Mouse (Mus musculus) heart, adult 2 months (tissue): Measurements from ENCODE around the gene Gpr180. TPM values are rescaled to one million over a fixed set of nuclear protein-coding genes. Genes with fewer than 3 reads are reported as not detected.
"Not testable (repeated sequence)": the region's sequence is repeated elsewhere in the genome, so short reads cannot be mapped to it uniquely, and the experiment has no call there.

Experiments used
- DNase-seq, 2 experiments: peaks; one replicate each; pipeline ENCODE4 v3.0.0; 2021
- H3K27ac ChIP-seq: fragments of 200-600 bp; 2 replicates; pipeline ENCODE4 v1.8.1; 2022
- H3K27me3 ChIP-seq: fragments of 200-500 bp; 2 replicates; pipeline ENCODE4 v1.6.1; 2012; ENCODE audit warnings: mild to moderate bottlenecking, low read length, inconsistent platforms, mixed read lengths; ENCODE audit not compliant: control insufficient read depth, insufficient read depth
- H3K36me3 ChIP-seq: fragments of 200-500 bp; 2 replicates; pipeline ENCODE4 v1.6.1; 2012; ENCODE audit warnings: low read length, inconsistent platforms; ENCODE audit not compliant: control insufficient read depth, insufficient read depth
- H3K4me1 ChIP-seq: fragments of 200-500 bp; 2 replicates; pipeline ENCODE4 v1.6.1; 2011; ENCODE audit warnings: low read length; ENCODE audit not compliant: control insufficient read depth, insufficient read depth
- H3K4me3 ChIP-seq: fragments of 200-600 bp; 2 replicates; pipeline ENCODE4 v1.8.1; 2022
- H3K79me2 ChIP-seq: fragments of 200-500 bp; replicated peaks from 2 replicates; pipeline ENCODE4 v1.6.1; 2012; ENCODE audit warnings: mild to moderate bottlenecking, inconsistent platforms, low read length, moderate library complexity, mixed read lengths; ENCODE audit not compliant: control insufficient read depth, insufficient read depth
- H3K9ac ChIP-seq: fragments of 200-500 bp; 2 replicates; pipeline ENCODE4 v1.6.1; 2012; ENCODE audit warnings: low read depth, mild to moderate bottlenecking, control low read depth, inconsistent platforms, low read length, mixed read lengths
- CTCF ChIP-seq: fragments of 200-600 bp; IDR thresholded peaks from 2 replicates; pipeline ENCODE4 v1.8.1; 2022; ENCODE audit warnings: antibody characterized with exemption, mild to moderate bottlenecking, moderate library complexity
- EP300 ChIP-seq: fragments of 200-500 bp; IDR thresholded peaks from 2 replicates; pipeline ENCODE4 v1.6.1; 2011; ENCODE audit warnings: low read depth, low read length, control low read depth; ENCODE audit not compliant: insufficient read depth
- POLR2A ChIP-seq: fragments of 200-500 bp; IDR thresholded peaks from 2 replicates; pipeline ENCODE4 v1.6.1; 2011; ENCODE audit warnings: mild to moderate bottlenecking, low read depth, low read length, control low read depth; ENCODE audit not compliant: insufficient read depth
- WGBS: fragments of 180-500 bp; shearing (Covaris S2); methylation state at CpG from one replicate; pipeline ENCODE4 v1.1.7; 2018; 5-methylcytosine and 5-hydroxymethylcytosine counted together
- intact Hi-C: fragments of 180-260 bp; cut with DNase I; formaldehyde crosslinking; loops from one replicate; pipeline ENCODE4 v1.15.1; 2025
- polyA plus RNA-seq: library from polyadenylated mRNA; depleted of rRNA; stranded (reverse); fragments of >200 nt; gene quantifications from 2 replicates; pipeline ENCODE4 v1.2.3, GENCODE M21; 2012
- total RNA-seq, 2 experiments: library from RNA; stranded (reverse); gene quantifications; 2 replicates each; pipeline ENCODE4 v1.2.3; 2021

Gpr180 gene
- total and polyA plus RNA-seq, 3 experiments, result 19.9 to 25.8 (median 19.9) TPM

DNA sequence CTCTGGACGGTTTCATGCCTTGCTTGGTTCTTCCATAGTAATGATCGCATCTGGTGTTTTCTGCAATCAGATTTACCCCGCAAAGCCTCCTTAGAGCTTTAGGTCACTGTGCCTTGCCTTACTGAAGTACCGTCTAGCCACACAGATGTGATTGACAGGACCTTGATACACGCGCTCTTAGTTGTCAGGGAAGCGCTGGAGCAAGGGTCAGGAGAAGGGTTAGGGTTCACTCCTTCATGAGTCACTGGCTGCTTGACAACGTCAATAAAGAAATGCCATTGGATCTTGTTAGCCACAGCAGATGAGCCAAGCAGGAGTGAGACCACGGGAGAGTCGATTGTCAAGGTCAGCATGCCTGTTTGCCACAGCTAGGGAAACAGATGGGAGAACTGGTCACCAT, 11.6 kb downstream of the Gpr180 start:
- no peak for DNase-seq
- Histone ChIP-seq H3K79me2 (no peaks in the 10 kb centered on the region), H3K36me3 (no peaks in the 10 kb centered on the region), H3K4me3 (no peak overlapping the region), H3K4me1 (peaks cover 6% of the 10 kb centered on the region), H3K9ac (no peak overlapping the region), H3K27me3 (no peaks in the 10 kb centered on the region), H3K27ac (no peak overlapping the region)
- TF ChIP-seq POLR2A (no peak), EP300 (no peak), CTCF (no peak)
- intact Hi-C loops, result no loop called here
- WGBS, result 81% methylated on average over 10 of the region's 10 CpGs

DNA sequence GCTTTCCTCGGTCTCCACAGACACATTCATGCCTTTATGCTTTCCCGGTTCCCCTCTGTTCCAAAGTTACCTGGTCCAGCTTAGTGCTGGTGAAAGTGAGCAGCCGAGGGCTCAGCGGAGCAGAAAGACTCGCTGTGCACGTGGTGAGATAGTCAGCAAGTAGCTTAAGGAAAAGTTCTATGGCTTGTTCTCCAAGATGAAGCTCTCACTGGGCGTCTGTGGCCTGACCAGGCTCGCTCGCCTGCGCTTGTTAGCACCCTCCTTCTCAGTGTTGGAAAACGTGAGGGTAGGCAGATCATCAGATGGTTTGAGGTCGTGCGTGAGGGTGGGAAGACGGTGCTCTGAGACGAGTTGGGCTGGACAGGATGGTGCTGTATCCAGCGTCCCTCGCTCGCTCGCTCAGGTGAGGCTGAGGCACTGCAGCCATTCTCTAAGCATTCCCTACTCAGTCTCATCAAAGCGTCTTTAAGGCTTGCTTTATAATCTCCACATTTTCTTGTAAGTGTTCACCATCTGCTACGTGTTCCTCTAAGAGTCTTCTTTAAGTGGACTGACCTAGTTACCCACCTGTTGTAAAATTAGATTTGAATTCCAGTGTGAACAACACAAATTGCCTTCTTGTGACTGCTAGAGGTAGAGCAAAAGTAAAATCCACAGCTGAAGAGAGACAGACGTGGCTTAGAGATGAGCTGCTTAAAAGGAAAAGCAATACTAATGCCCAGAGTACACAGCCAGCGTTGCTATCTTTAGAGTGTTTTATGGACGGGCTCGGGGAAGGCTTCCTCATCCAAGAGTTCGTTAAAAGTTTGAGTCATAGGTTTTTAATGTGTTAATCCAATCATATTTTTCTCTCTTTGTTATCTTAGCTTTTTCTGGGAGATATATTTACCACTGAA, 13.9 kb downstream of the Gpr180 start:
- no peak for DNase-seq
- no peaks in the 10 kb centered on the region for H3K27me3 ChIP-seq
- H3K9ac ChIP-seq, result no peak overlapping the region
- H3K4me3 ChIP-seq, result no peak overlapping the region
- TF ChIP-seq EP300, result no peak
- TF ChIP-seq CTCF, result no peak
- no peak for TF ChIP-seq POLR2A
- WGBS, result 71% methylated on average over 26 of the region's 26 CpGs
- intact Hi-C loops, result loop anchor here (1.0 kb wide), 1 partner anchor 146 kb away; no protein-coding TSS in a partner anchor
- peak overlapping the region; percentile 51 for H3K27ac ChIP-seq
- H3K79me2 ChIP-seq, result no peaks in the 10 kb centered on the region
- no peaks in the 10 kb centered on the region for H3K36me3 ChIP-seq
- peaks cover 6% of the 10 kb centered on the region for H3K4me1 ChIP-seq

DNA sequence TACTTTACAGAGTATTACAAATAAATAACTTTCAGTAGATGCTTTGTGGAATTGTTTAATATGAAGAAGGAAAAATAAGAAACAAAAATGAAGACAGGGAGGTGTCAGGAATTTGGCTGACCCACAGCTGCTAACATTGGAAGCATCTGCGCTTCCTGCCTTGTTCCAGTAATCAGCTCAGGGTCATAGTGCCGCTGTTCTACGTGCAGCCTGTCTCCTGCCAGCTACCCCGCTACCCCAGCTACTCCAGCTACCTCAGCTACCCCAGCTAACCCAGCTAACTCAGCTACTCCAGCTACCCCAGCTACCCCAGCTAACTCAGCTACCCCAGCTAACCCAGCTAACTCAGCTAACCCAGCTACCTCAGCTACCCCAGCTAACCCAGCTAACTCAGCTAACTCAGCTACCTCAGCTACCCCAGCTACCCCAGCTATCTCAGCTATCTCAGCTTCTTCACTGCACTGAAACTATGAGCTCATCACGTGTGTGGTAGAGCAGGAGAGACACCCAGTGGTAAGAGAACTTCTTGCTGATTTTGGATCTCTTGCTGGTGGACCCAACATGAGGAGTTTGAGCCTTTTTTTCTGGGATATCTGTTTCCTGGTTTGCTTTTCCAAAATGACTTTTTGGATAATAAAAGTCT, 14.8 kb downstream of the Gpr180 start:
- H3K36me3 ChIP-seq, result no peaks in the 10 kb centered on the region
- no peak overlapping the region for H3K27ac ChIP-seq
- peak in 1 of 2 experiments; percentile 31 for DNase-seq
- WGBS, result 12% methylated on average over 5 of the region's 5 CpGs
- H3K79me2 ChIP-seq, result no peaks in the 10 kb centered on the region
- H3K9ac ChIP-seq, result peak overlapping the region; percentile 38; the same call in 1 of the 2 replicates
- H3K27me3 ChIP-seq, result no peaks in the 10 kb centered on the region
- TF ChIP-seq CTCF (peak; percentile 69), EP300 (no peak), POLR2A (no peak)
- H3K4me3 ChIP-seq, result no peak overlapping the region
- intact Hi-C loops, result loop anchor here (1.0 kb wide), 1 partner anchor 146 kb away; no protein-coding TSS in a partner anchor
- peaks cover 6% of the 10 kb centered on the region for H3K4me1 ChIP-seq

DNA sequence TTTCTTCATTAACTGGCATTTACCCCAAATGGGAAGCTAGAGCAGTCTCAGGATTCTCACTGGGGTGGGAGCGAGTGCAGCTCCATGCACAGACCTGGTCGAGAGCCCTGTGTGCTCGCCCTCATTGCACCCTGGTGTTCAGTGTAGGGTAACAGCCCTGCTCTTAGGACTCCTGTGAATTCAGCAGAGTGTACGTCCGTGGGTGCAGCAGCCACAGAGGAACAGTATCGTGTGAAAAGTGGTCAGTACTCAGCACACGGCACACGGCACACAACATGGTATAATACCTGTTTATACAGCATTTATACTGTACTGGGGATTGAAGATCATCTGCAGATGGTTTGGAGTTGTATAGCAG, 15.3 kb downstream of the Gpr180 start:
- Histone ChIP-seq H3K36me3 (no peaks in the 10 kb centered on the region), H3K27me3 (no peaks in the 10 kb centered on the region), H3K9ac (no peak overlapping the region), H3K4me3 (no peak overlapping the region), H3K79me2 (no peaks in the 10 kb centered on the region), H3K27ac (no peak overlapping the region), H3K4me1 (peaks cover 6% of the 10 kb centered on the region)
- no peak for DNase-seq
- WGBS, result 89% methylated on average over 8 of the region's 8 CpGs
- intact Hi-C loops, result no loop called here
- TF ChIP-seq POLR2A (no peak), CTCF (no peak), EP300 (no peak)

DNA sequence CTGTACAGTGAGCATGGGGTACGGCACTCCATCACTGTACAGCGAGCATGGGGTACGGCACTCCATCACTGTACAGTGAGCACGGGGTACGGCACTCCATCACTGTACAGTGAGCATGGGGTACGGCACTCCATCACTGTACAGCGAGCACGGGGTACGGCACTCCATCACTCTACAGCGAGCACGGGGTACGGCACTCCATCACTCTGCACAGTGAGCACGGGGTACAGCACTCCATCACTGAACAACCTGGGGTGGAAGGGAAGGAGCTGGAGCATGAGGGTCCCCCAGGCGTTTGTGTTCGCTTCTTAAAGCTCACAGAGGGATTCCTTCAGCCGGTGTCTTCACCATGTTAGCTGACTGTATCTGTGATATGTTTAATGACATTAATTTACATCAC, 19.1 kb downstream of the Gpr180 start:
- H3K36me3 ChIP-seq, H3K79me2 ChIP-seq, H3K27me3 ChIP-seq, H3K4me3 ChIP-seq, H3K9ac ChIP-seq, DNase-seq, H3K27ac ChIP-seq, H3K4me1 ChIP-seq: not testable (repeated sequence)
- intact Hi-C loops, result loop anchor here (5.0 kb wide), 1 partner anchor 436 kb away; no protein-coding TSS in a partner anchor
- 95% methylated on average over 16 of the region's 16 CpGs for WGBS

DNA sequence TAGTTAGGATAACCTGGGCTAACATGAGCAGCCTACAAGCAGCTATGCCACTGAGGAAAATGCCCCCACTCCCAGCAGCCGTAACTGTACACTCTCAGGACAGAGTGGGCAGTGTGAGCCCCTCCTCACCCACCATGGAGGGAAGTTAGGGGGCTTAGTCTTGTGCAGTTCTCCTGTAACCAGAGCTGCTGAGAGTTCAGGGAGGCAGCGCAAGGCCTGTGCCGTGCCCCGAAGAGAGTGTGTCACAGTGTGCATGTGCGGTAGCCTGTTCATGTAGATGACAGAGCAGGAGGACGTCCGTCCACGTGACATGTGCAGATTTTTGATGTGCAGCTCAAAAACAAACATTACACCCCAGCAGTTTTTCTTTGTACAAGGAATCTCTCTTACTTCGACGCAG, 19.8 kb downstream of the Gpr180 start:
- intact Hi-C loops, result loop anchor here (5.0 kb wide), 1 partner anchor 436 kb away; no protein-coding TSS in a partner anchor
- DNase-seq, result no peak
- Histone ChIP-seq H3K79me2 (no peaks in the 10 kb centered on the region), H3K4me1 (peaks cover 2% of the 10 kb centered on the region), H3K27ac (no peak overlapping the region), H3K4me3 (no peak overlapping the region), H3K27me3 (no peaks in the 10 kb centered on the region), H3K9ac (no peak overlapping the region), H3K36me3 (no peaks in the 10 kb centered on the region)
- WGBS, result 89% methylated on average over 10 of the region's 10 CpGs
- TF ChIP-seq CTCF (no peak), POLR2A (no peak), EP300 (no peak)
